Mouse (Mus musculus) spleen, postnatal 36 days (tissue): Measurements from ENCODE around the gene Dyrk3.
"Not testable (repeated sequence)": the region's sequence is repeated elsewhere in the genome, so short reads cannot be mapped to it uniquely, and the experiment has no call there.

Experiments
- DNase-seq, 2 experiments: peaks; one replicate each; pipeline ENCODE4 v3.0.0; 2022; ENCODE audit warnings: low spot score in 2 of 2, mixed read lengths in 1 of 2

Dyrk3 gene

DNA sequence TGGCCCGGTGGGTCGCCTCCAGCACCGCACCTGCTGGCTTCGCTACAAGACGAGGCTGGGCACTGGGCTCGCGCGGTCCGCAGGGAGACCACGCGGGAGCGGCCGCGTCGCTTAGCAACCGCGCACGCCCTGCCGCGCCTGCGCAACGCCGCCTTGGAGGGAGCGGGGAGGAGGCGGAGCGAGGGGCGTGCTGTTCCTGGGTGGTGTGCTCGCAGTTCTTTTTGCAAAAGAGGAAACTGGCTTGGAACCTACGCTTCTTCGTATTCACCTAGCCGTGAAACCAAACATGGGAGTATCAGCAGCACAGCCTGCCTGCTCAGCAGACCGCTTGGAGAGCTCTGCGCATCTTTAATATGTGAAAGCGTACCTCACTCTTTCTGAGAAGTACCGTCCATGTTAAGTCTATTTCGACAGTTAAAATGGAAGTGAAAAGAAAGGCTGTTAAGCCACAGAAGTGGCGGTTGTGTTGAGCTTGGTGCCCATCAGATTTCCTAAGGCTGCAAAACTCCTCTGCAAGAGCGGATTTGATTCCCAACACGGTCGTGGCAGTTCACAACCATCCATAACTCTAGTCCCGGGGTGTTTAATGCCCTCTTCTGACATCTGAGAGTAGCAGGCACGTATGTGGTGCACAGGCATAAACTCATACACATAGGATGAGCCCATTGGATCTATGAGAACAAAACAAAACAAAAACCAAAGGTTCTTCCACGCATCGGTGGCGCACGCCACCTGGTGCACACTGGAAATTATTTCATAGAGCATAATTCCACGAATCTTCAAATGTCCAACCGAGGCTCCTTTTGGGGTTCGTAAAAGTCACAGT, at the start of gene Dyrk3:
TSS of gene Dyrk3 (minus strand) at position 150 of the 826 bp plus-strand sequence.
- DNase-seq, result peak; percentile 94 to 95

DNA sequence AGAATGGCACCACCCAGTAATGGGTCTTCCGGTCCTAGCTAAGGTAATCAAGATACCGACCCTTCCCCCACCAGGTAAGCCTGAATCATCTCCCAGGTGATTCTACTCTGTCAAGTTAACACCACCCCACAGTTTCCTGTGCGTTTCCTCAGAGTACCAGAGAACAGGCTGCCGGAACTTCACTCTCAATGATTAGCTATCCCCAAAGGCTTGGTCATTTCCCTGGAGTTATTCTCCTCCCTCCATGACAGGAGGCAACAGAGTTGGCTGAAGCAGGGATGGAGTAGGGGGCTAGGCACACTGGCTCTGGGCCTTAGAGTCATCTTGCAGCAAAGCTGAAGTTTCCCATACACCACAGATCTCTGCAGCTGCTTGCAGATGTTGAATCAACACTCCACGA, 49.7 kb upstream of the Dyrk3 start:
- DNase-seq, result no peak

GRCm38 (mm10) chr1:131186995-131187394, 48.9 kb upstream of the Dyrk3 start:
- DNase-seq, result no peak

GRCm38 (mm10) chr1:131185821-131186506, 47.8 kb upstream of the Dyrk3 start:
- no peak for DNase-seq

- no peak for DNase-seq
Measured at GRCm38 (mm10) chr1:131184956-131185660, 47.0 kb upstream of the Dyrk3 start.

GRCm38 (mm10) chr1:131184253-131184955, 46.3 kb upstream of the Dyrk3 start:
- DNase-seq, result peak; percentile 18 to 43

DNA sequence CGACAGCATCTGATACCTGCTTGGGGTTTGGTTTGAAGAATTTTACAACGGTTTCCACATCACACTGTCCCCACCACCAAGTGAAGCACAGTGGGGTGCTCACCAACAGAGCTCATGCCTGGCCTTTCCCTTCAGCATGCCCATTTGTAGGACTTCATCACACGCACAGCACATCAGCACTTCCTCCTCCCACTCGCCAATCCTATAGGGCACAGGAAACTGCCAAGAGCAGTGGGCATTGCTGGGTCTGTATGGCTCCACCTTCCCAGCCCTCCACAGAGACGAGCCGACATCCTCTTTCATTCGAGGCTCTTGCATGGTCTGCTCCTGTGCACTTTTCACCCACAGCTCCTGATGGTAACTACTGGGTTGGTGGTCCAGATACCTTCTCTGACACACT, 45.1 kb upstream of the Dyrk3 start:
- no peak for DNase-seq

DNA sequence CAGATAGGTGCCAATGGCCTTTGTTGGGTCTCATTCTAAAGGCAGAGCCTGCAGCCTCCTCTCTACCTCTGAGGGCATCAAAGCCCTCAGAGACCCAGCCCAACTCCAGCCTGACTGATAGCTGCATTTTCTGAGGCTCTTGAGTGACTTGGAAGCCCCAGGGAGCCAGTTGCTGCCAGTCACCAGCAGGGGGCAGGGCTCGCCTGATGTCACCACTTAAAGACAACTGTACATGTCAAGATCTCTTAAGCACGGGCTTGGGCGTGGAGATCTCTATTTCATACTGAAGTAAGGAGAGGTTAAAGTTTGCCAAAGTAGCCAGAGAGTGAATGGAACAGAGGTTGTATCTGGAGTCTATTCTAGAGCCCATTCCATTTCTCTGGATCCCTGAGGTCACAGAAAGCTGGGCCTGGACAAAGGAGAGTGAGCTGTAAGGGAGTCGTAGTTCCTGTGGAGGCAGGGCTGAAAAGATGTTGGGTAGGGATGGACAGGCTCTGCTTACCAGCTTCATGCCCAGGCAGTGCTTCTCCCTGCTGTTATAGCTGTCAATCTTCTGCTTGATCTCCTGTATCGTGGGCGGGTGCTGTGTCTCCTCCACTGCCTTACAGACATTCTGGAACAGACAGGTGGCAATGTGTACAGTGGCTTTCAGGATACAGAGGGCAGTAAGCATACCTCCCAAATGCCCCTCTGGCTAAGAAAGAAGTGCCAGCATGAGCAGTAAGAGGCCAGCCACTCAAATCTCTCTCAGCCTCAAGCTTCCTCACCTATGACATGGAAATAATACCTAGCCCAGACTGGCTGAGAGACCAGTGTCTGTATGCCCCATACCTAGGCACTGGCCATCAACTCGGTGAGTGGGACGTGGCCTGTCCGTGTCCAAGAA, 43.7 kb upstream of the Dyrk3 start:
- peak; percentile 75 to 79 for DNase-seq

DNA sequence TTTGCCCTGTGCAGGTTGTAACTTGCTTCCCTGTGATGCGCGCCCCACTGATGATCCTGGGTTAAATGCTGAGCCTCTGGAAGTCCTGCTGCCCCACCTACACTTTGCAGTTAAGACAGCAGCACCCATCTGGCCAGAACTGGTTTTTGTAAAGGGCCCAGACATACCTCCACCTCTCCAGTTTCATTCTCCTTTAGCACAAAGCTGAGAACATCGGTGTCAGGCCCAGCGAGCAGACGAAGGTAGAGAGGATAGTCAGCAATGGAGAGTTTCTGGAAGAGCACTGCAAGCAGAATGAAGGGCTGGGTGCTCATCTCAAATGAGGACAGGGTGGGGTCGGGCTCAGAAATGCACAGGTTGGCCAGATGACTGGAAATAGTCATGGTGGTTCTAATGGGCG, 42.2 kb upstream of the Dyrk3 start:
- DNase-seq, result no peak

- DNase-seq, result no peak
Measured at GRCm38 (mm10) chr1:131178083-131178482, 39.9 kb upstream of the Dyrk3 start.

DNA sequence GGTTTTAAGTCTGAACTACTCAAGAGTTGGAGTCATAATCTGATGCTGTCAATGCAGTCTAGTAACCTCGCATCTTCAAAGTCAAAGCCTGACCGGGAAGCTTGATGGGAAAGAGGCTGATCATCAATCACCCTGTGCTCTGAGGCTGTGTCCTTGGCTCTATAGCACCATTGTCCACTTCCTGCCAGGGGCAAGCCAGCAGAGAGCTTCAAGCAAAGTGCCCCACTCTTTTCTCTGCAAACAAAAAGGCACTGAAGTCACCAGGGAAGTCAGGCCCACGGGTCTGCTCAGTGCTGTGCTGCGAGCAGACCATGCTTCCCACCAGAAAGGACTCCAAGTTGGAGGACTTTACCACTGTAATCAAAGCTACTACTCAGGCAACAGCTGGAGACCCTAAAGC, 39.1 kb upstream of the Dyrk3 start:
- DNase-seq, result no peak

DNA sequence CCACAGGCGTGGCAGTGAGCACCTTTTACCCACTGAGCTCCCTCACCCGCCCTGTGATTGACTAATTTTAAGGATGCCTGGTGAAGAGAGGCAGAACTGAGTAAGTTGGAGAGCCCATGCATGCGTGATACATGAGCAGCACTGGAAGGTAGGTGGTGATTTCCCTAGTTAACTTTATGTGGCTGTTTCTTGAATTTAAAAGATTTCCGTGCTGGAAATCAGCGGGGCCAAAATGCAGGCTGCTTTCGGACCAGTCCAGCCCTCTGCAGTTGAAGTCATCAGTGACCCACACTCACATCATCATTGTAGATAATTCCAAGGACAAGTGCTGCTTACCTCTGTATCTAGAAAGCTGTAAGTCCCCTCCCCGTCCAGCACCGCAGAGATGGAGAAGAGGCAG, 37.7 kb upstream of the Dyrk3 start:
- DNase-seq, result no peak

DNA sequence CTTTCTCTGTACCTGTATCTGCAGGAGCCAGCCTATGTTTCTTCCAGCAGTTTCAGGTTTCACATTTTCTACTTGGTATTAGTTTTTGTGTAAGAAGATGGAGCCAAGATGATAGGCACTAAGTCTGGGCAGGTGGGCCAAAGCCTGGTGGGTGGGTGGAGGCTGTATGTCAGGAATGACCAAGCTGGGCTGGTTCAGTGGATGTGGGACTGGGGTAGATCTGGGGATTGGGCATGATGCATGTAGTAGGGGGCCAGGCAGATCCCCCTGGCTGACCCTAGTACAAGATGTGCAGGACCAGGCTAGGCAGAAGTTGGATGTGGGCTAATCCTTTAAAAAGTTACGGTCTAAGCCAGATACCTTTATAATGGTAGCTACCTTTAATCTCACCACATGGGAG, 37.0 kb upstream of the Dyrk3 start:
- no peak for DNase-seq

GRCm38 (mm10) chr1:131174299-131174861, 36.2 kb upstream of the Dyrk3 start:
- DNase-seq, result no peak

GRCm38 (mm10) chr1:131173809-131174208, 35.7 kb upstream of the Dyrk3 start:
- DNase-seq, result no peak

DNA sequence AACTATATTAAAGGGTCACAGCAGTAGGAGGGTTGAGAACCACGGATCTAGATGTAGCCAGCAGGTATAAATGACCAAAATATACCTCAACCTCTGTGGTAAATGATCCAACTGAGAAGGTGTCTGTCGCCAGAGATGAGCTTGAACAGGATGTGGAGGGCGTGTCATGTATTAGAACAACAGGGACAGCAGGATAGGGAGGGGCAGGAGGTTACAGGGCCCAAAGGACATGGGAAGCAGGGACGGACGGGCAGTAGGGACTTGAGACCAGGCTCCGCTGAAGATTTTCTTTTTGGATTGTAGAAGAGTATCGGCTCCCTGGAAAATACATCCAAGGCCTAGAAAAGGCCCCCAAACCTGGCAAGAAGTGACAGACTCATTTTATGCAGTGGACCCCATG, 34.9 kb upstream of the Dyrk3 start:
- no peak for DNase-seq

DNA sequence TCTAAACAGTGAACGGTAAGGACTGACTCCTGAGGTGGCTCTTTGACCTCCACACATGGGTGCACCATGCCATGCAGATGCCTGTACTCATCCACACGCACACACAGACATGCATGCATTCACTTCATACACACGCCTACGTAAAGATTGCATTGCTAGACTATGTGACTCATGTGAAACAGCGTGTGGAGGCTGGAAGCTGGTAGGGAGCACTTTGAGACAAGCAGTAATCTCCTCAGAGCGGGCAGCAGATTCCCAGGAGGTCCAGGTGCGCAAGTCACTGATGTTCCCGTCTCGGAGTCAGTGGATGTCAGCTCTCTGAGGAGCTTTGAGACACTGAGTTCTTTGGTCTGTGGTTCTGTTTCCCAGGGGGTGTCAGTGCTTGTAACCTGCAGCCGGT, 29.5 kb upstream of the Dyrk3 start:
- no peak for DNase-seq

GRCm38 (mm10) chr1:131164427-131164826, 26.3 kb upstream of the Dyrk3 start:
- no peak for DNase-seq

DNA sequence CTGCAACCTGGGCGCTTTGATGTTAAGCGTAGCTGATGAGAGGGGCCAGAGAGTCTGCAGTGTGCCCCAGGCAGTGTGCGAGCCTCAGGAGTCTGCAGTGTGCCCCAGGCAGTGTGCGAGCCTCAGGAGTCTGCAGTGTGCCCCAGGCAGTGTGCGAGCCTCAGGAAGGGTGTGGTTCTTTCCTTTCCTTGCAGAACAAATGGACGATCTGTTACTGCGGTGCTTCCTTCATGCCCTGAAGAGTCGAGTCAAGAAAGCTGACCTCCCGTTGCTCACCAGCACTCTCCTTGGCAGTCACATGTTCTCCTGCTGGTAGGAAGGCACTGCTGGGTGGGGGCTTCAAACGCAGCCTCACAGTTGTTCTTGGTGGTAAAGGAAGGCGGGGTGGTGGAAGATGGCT, 23.0 kb upstream of the Dyrk3 start:
- no peak for DNase-seq

GRCm38 (mm10) chr1:131159573-131160327, 21.6 kb upstream of the Dyrk3 start:
- not testable (repeated sequence) for DNase-seq
